Comparison of ENCODE assay signal across 11 mouse cellular contexts in genomic region chr5:147723811-147724210, GRCm38 (mm10). TPM values are rescaled to one million over a fixed set of nuclear protein-coding genes. Genes with fewer than 3 reads are reported as not detected.
DNase-seq lines count a peak whose midpoint lies in the region; ATAC-seq lines count a peak whose summit lies in the region.
"Had no signal": no experiment of that assay in that cellular context is flagged by ENCODE, and none has a peak within 500 bp of the region (broad histone marks: within the 10 kb centered on the region; RNA-seq: fewer than 3 reads in every experiment).

No protein-coding gene starts in this region.

- ATAC-seq in hindbrain, embryonic 11.5 days (ENCODE audit: low FRiP score): no peak
- no peak for ATAC-seq in hindbrain, embryonic 12.5 days (ENCODE audit: low FRiP score)
- no peak for ATAC-seq in midbrain, embryonic 11.5 days (ENCODE audit: low FRiP score)
- ATAC-seq in midbrain, embryonic 15.5 days (replicated peaks): no peak
- no peak for ATAC-seq in stomach, embryonic 16.5 days (ENCODE audit: insufficient read depth, low FRiP score)

- no peaks in the 10 kb centered on the region for H3K9me3 ChIP-seq in hindbrain, embryonic 11.5 days (ENCODE audit: control insufficient read depth, low read length)
- H3K9me3 ChIP-seq in hindbrain, embryonic 12.5 days (replicated peaks): no peaks in the 10 kb centered on the region
- H3K9me3 ChIP-seq in midbrain, embryonic 11.5 days (ENCODE audit: control insufficient read depth, low read length): no peaks in the 10 kb centered on the region
- no peaks in the 10 kb centered on the region for H3K9me3 ChIP-seq in midbrain, embryonic 15.5 days
- no peaks in the 10 kb centered on the region for H3K9me3 ChIP-seq in limb, embryonic 10.5 days (replicated peaks)
- H3K9me3 ChIP-seq in stomach, embryonic 16.5 days (replicated peaks; ENCODE audit: control insufficient read depth, low read length): no peaks in the 10 kb centered on the region

- H3K27ac ChIP-seq in hindbrain, embryonic 11.5 days (ENCODE audit: low read depth, low read length): no peak overlapping the region
- no peak overlapping the region for H3K27ac ChIP-seq in hindbrain, embryonic 12.5 days
- H3K27ac ChIP-seq in midbrain, embryonic 11.5 days (ENCODE audit: low read depth, low read length): no peak overlapping the region
- no peak overlapping the region for H3K27ac ChIP-seq in midbrain, embryonic 15.5 days
- no peak overlapping the region for H3K27ac ChIP-seq in limb, embryonic 10.5 days
- H3K27ac ChIP-seq in stomach, embryonic 16.5 days (ENCODE audit: low read length): no peak overlapping the region

- WGBS in hindbrain, embryonic 11.5 days: 5% methylated on average over 17 of the region's 17 CpGs
- WGBS in hindbrain, embryonic 12.5 days: 3% methylated on average over 17 of the region's 17 CpGs
- WGBS in midbrain, embryonic 11.5 days: 4% methylated on average over 17 of the region's 17 CpGs
- 5% methylated on average over 17 of the region's 17 CpGs for WGBS in midbrain, embryonic 15.5 days
- WGBS in limb, embryonic 10.5 days: 5% methylated on average over 17 of the region's 17 CpGs
- 10% methylated on average over 17 of the region's 17 CpGs for WGBS in stomach, embryonic 16.5 days

- H3K4me2 ChIP-seq in hindbrain, embryonic 11.5 days (replicated peaks; ENCODE audit: low read depth, low read length): no peak overlapping the region
- H3K4me2 ChIP-seq in hindbrain, embryonic 12.5 days (replicated peaks): no peak overlapping the region
- no peak overlapping the region for H3K4me2 ChIP-seq in midbrain, embryonic 11.5 days
- H3K4me2 ChIP-seq in midbrain, embryonic 15.5 days: no peak overlapping the region
- no peak overlapping the region for H3K4me2 ChIP-seq in stomach, embryonic 16.5 days (ENCODE audit: low read depth, low read length)

- DNase-seq in hindbrain, embryonic 11.5 days (ENCODE audit: low spot score): peak; percentile 48
- DNase-seq in midbrain, embryonic 11.5 days (ENCODE audit: low spot score, missing footprints): peak; percentile 94
- DNase-seq in limb, embryonic 10.5 days (ENCODE audit: low spot score): no peak
- no peak for DNase-seq in layer of hippocampus, postnatal 14 days (ENCODE audit: low spot score in 2 of 2)
- DNase-seq in gastrocnemius, postnatal 25 days: no peak
- DNase-seq: adrenal gland, postnatal 14 days; layer of hippocampus, adult 9-11 months; right cerebral cortex, postnatal 4 days had no signal

- no peak overlapping the region for H3K9ac ChIP-seq in hindbrain, embryonic 11.5 days (ENCODE audit: low read depth, low read length)
- no peak overlapping the region for H3K9ac ChIP-seq in hindbrain, embryonic 12.5 days
- H3K9ac ChIP-seq in midbrain, embryonic 11.5 days (ENCODE audit: low read length): no peak overlapping the region
- H3K9ac ChIP-seq in midbrain, embryonic 15.5 days: no peak overlapping the region
- H3K9ac ChIP-seq in stomach, embryonic 16.5 days (ENCODE audit: low read length): no peak overlapping the region

- H3K36me3 ChIP-seq in hindbrain, embryonic 11.5 days (ENCODE audit: control insufficient read depth, insufficient read depth, low read length): no peaks in the 10 kb centered on the region
- no peaks in the 10 kb centered on the region for H3K36me3 ChIP-seq in hindbrain, embryonic 12.5 days
- no peaks in the 10 kb centered on the region for H3K36me3 ChIP-seq in midbrain, embryonic 11.5 days (ENCODE audit: control insufficient read depth, insufficient read depth, low read length)
- no peaks in the 10 kb centered on the region for H3K36me3 ChIP-seq in midbrain, embryonic 15.5 days (replicated peaks)
- H3K36me3 ChIP-seq in limb, embryonic 10.5 days: no peaks in the 10 kb centered on the region
- no peaks in the 10 kb centered on the region for H3K36me3 ChIP-seq in stomach, embryonic 16.5 days (ENCODE audit: control insufficient read depth, insufficient read depth, low read length)

- H3K4me3 ChIP-seq in hindbrain, embryonic 11.5 days (ENCODE audit: low read depth, low read length): peak overlapping the region; percentile 4; the same call in 1 of the 2 replicates
- H3K4me3 ChIP-seq in hindbrain, embryonic 12.5 days: no peak overlapping the region
- H3K4me3 ChIP-seq in midbrain, embryonic 11.5 days (ENCODE audit: low read depth, low read length): no peak overlapping the region
- H3K4me3 ChIP-seq in midbrain, embryonic 15.5 days: no peak overlapping the region
- peak overlapping the region; percentile 56; the same call in 1 of the 2 replicates for H3K4me3 ChIP-seq in limb, embryonic 10.5 days
- peak overlapping the region; percentile 22 for H3K4me3 ChIP-seq in stomach, embryonic 16.5 days (replicated peaks; ENCODE audit: low read length)

- peaks cover 76% of the 10 kb centered on the region for H3K27me3 ChIP-seq in hindbrain, embryonic 11.5 days (ENCODE audit: control insufficient read depth, insufficient read depth, low read length)
- peaks cover 88% of the 10 kb centered on the region for H3K27me3 ChIP-seq in hindbrain, embryonic 12.5 days
- H3K27me3 ChIP-seq in midbrain, embryonic 11.5 days (ENCODE audit: control insufficient read depth, insufficient read depth, low read length): peaks cover 80% of the 10 kb centered on the region
- peaks cover 69% of the 10 kb centered on the region for H3K27me3 ChIP-seq in midbrain, embryonic 15.5 days (replicated peaks)
- H3K27me3 ChIP-seq in limb, embryonic 10.5 days (ENCODE audit: low read depth, poor library complexity, severe bottlenecking): peaks cover 100% of the 10 kb centered on the region
- H3K27me3 ChIP-seq in stomach, embryonic 16.5 days (ENCODE audit: control insufficient read depth, insufficient read depth, low read length): peaks cover 67% of the 10 kb centered on the region

- H3K4me1 ChIP-seq in hindbrain, embryonic 11.5 days (replicated peaks; ENCODE audit: control insufficient read depth, insufficient read depth, low read length): peaks cover 11% of the 10 kb centered on the region
- peaks cover 20% of the 10 kb centered on the region for H3K4me1 ChIP-seq in hindbrain, embryonic 12.5 days
- H3K4me1 ChIP-seq in midbrain, embryonic 11.5 days (ENCODE audit: control insufficient read depth, insufficient read depth, low read length): peaks cover 14% of the 10 kb centered on the region
- peaks cover 18% of the 10 kb centered on the region for H3K4me1 ChIP-seq in midbrain, embryonic 15.5 days
- peaks cover 22% of the 10 kb centered on the region for H3K4me1 ChIP-seq in limb, embryonic 10.5 days
- peaks cover 17% of the 10 kb centered on the region for H3K4me1 ChIP-seq in stomach, embryonic 16.5 days (ENCODE audit: control insufficient read depth, insufficient read depth, low read length)

RNA-seq across cellular contexts. Expression of gene Flt1, which starts 2.0 kb away (rescaled TPM):
- 12.3 and 13.5 TPM in 2 replicates for polyA plus RNA-seq in hindbrain, embryonic 11.5 days (2014; fragmentation: Nextera tagmentation; extraction: Ambion mirVana)
- 12.2 and 14.6 TPM in 2 replicates for polyA plus RNA-seq in hindbrain, embryonic 12.5 days (2016; fragmentation: Nextera tagmentation; extraction: Ambion mirVana)
- 11.2 and 11.6 TPM in 2 replicates for polyA plus RNA-seq in midbrain, embryonic 11.5 days (2014; fragmentation: Nextera tagmentation; extraction: Ambion mirVana)
- polyA plus RNA-seq in midbrain, embryonic 15.5 days (2015; fragmentation: Nextera tagmentation; extraction: Ambion mirVana): 13.4 and 15.1 TPM in 2 replicates
- 11.8 and 12.1 TPM in 2 replicates for polyA plus RNA-seq in limb, embryonic 10.5 days (2016; fragmentation: Nextera tagmentation; extraction: Ambion mirVana)
- polyA plus RNA-seq in stomach, embryonic 16.5 days (2015; fragmentation: Nextera tagmentation; extraction: Ambion mirVana): 8.7 and 9.9 TPM in 2 replicates
- total RNA-seq in layer of hippocampus, postnatal 14 days (2021): 10 to 100 TPM; 28.4 to 30.1 TPM
- 10 to 100 TPM; 22.8 to 24.1 TPM for total RNA-seq in gastrocnemius, postnatal 25 days (2021)

Comparison
In these comparisons a context has a peak if more than half of its experiments do, and no peak if none do; other contexts are left out.
1. H3K4me3 ChIP-seq: peak in hindbrain, embryonic 11.5 days (single experiment), limb, embryonic 10.5 days (single experiment) and stomach, embryonic 16.5 days (single experiment); none in hindbrain, embryonic 12.5 days (single experiment), midbrain, embryonic 11.5 days (single experiment) and midbrain, embryonic 15.5 days (single experiment).
2. DNase-seq: peak in hindbrain, embryonic 11.5 days (single experiment) and midbrain, embryonic 11.5 days (single experiment); none in limb, embryonic 10.5 days (single experiment), layer of hippocampus, postnatal 14 days (0 of 2) and gastrocnemius, postnatal 25 days (single experiment).